Mouse (Mus musculus) lung, postnatal 10 days (tissue): ENCODE data around the gene Baz1b.
A peak's percentile ranks its signal among the peaks of the same experiment; 100 is the strongest.

Experiments
- DNase-seq: peaks from one replicate; pipeline ENCODE4 v3.0.0; 2021

Baz1b gene

GRCm38 (mm10) chr5:135241474-135241873 lies 54.4 kb downstream of the Baz1b start:
- no peak for DNase-seq

- no peak for DNase-seq
Measured at GRCm38 (mm10) chr5:135242136-135242535, 55.1 kb downstream of the Baz1b start.

- no peak for DNase-seq
Measured at GRCm38 (mm10) chr5:135242608-135243007, 55.5 kb downstream of the Baz1b start.

- DNase-seq, result no peak
Measured at GRCm38 (mm10) chr5:135243166-135243565, 56.1 kb downstream of the Baz1b start.

GRCm38 (mm10) chr5:135246531-135246930 lies 59.5 kb downstream of the Baz1b start:
- DNase-seq, result no peak

- no peak for DNase-seq
Measured at GRCm38 (mm10) chr5:135247337-135247736, 60.3 kb downstream of the Baz1b start.

- peak; percentile 18 for DNase-seq
Measured at GRCm38 (mm10) chr5:135248956-135249676, 62.1 kb downstream of the Baz1b start.

- DNase-seq, result peak; percentile 13
Measured at GRCm38 (mm10) chr5:135250186-135251078, 63.4 kb downstream of the Baz1b start.

GRCm38 (mm10) chr5:135251079-135251454 lies 64.0 kb downstream of the Baz1b start, which contains the start of gene Fzd9:
Gene Fzd9, minus strand, starts transcription at chr5:135251230.
- DNase-seq, result peak; percentile 86

GRCm38 (mm10) chr5:135253741-135254401 lies 66.8 kb downstream of the Baz1b start:
- no peak for DNase-seq

GRCm38 (mm10) chr5:135256166-135256565 lies 69.1 kb downstream of the Baz1b start:
- DNase-seq, result no peak

- DNase-seq, result no peak
Measured at GRCm38 (mm10) chr5:135257559-135257958, 70.5 kb downstream of the Baz1b start.

- DNase-seq, result peak; percentile 14
Measured at GRCm38 (mm10) chr5:135258280-135259150, 71.5 kb downstream of the Baz1b start.

- DNase-seq, result peak; percentile 66
Measured at GRCm38 (mm10) chr5:135263866-135264503, 76.9 kb downstream of the Baz1b start.

- peak; percentile 62 for DNase-seq
Measured at GRCm38 (mm10) chr5:135264548-135264947, 77.5 kb downstream of the Baz1b start.

GRCm38 (mm10) chr5:135269451-135269850 lies 82.4 kb downstream of the Baz1b start:
- DNase-seq, result no peak

GRCm38 (mm10) chr5:135270361-135270760 lies 83.3 kb downstream of the Baz1b start:
- DNase-seq, result no peak

- no peak for DNase-seq
Measured at GRCm38 (mm10) chr5:135271563-135272165, 84.6 kb downstream of the Baz1b start.

- DNase-seq, result peak; percentile 34
Measured at GRCm38 (mm10) chr5:135274663-135275396, 87.8 kb downstream of the Baz1b start.

GRCm38 (mm10) chr5:135276597-135276996 lies 89.5 kb downstream of the Baz1b start:
- no peak for DNase-seq

- DNase-seq, result no peak
Measured at GRCm38 (mm10) chr5:135280226-135280625, 93.2 kb downstream of the Baz1b start.
